Mouse (Mus musculus) kidney, adult 2 months (tissue): ENCODE measurements around the gene Limch1. TPM values are rescaled to one million over a fixed set of nuclear protein-coding genes. Genes with fewer than 3 reads are reported as not detected.

Experiments
- DNase-seq: peaks from one replicate; pipeline ENCODE4 v3.0.0; 2021
- H3K27ac ChIP-seq: fragments of 200-500 bp; 2 replicates; pipeline ENCODE4 v1.5.1; 2012; ENCODE audit warnings: low read depth, low read length, control low read depth, inconsistent platforms; ENCODE audit not compliant: insufficient read depth
- H3K27me3 ChIP-seq: fragments of 200-500 bp; replicated peaks from 2 replicates; pipeline ENCODE4 v1.6.1; 2012; ENCODE audit warnings: mild to moderate bottlenecking, moderate library complexity, low read length, inconsistent platforms; ENCODE audit not compliant: control insufficient read depth, insufficient read depth
- H3K36me3 ChIP-seq: fragments of 200-500 bp; 2 replicates; pipeline ENCODE4 v1.6.1; 2012; ENCODE audit warnings: mild to moderate bottlenecking, moderate library complexity, low read length, inconsistent platforms; ENCODE audit not compliant: control insufficient read depth, insufficient read depth
- H3K4me1 ChIP-seq: fragments of 200-500 bp; 2 replicates; pipeline ENCODE4 v1.6.1; 2011; ENCODE audit warnings: low read length; ENCODE audit not compliant: control insufficient read depth, insufficient read depth
- H3K4me3 ChIP-seq: fragments of 200-500 bp; 2 replicates; pipeline ENCODE4 v1.5.1; 2011; ENCODE audit warnings: mild to moderate bottlenecking, low read depth, low read length, control low read depth; ENCODE audit not compliant: insufficient read depth
- CTCF ChIP-seq: fragments of 200-500 bp; conservative IDR thresholded peaks from 2 replicates; pipeline ENCODE4 v1.5.1; 2011; ENCODE audit warnings: low read depth, mild to moderate bottlenecking, control low read depth, low read length, moderate library complexity, mixed read lengths; ENCODE audit not compliant: insufficient read depth, insufficient read length
- POLR2A ChIP-seq: fragments of 200-500 bp; IDR thresholded peaks from one replicate; pipeline ENCODE4 v1.6.1; 2011; ENCODE audit warnings: low read depth, low read length, control low read depth
- WGBS: fragments of 180-500 bp; shearing (Covaris S2); methylation state at CpG from one replicate; pipeline ENCODE4 v1.1.7; 2018; 5-methylcytosine and 5-hydroxymethylcytosine counted together
- polyA plus RNA-seq: library from polyadenylated mRNA; depleted of rRNA; stranded (reverse); fragments of >200 nt; gene quantifications from 2 replicates; pipeline ENCODE4 v1.2.3, GENCODE M21; 2012

Limch1 gene
- polyA plus RNA-seq, 1 experiment: 27.0 TPM

DNA sequence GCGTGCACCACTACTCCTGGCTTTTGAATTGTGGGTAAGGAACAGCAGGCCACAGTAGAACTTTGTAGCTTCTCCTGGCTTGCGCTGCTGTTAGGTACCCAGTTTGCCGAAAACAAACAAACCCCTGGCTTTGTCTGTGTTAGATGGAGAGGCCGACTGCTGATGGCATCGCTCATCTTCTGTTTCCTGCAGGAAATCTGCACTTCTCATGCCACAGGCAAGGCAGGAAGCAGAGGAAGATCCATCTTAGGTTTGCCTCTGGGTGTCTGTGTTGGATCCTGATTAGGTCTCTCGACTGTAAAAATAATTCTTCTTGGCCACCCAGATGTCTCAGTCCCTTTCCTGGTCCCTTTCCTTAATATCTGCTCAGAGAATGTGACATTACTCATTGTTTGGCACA lies 51.7 kb downstream of the Limch1 start:
- no peak for TF ChIP-seq CTCF
- TF ChIP-seq POLR2A: no peak
- no peaks in the 10 kb centered on the region for H3K36me3 ChIP-seq
- peak; percentile 81 for DNase-seq
- peaks cover 16% of the 10 kb centered on the region for H3K4me1 ChIP-seq
- 75% methylated on average over 6 of the region's 6 CpGs for WGBS
- peak overlapping the region; percentile 78 for H3K27ac ChIP-seq
- no peak overlapping the region for H3K4me3 ChIP-seq
- H3K27me3 ChIP-seq: no peaks in the 10 kb centered on the region

DNA sequence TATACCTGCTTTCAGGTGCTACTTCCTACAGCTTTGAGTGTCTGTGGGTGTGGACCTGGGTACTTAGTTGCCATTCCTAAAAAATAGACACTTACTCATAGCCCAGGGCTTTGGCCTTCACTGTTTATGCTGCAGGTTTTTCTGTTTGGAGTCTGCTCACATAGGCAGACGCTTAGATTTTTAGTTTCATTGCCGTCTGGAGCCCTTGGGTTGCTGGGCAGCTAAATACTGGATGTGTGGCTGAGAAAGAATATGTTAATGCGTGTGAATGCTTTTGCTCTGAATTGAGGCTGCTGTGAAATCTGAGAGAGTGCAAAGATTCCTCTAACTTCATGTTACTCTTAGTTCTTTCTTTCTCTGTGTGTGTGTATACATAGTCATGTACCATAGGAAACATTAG lies 52.5 kb downstream of the Limch1 start:
- Histone ChIP-seq H3K27ac (peak overlapping the region; percentile 75), H3K27me3 (no peaks in the 10 kb centered on the region), H3K36me3 (no peaks in the 10 kb centered on the region), H3K4me1 (peaks cover 16% of the 10 kb centered on the region), H3K4me3 (no peak overlapping the region)
- WGBS: 51% methylated on average over 3 of the region's 3 CpGs
- DNase-seq: no peak
- TF ChIP-seq CTCF (no peak), POLR2A (no peak)

DNA sequence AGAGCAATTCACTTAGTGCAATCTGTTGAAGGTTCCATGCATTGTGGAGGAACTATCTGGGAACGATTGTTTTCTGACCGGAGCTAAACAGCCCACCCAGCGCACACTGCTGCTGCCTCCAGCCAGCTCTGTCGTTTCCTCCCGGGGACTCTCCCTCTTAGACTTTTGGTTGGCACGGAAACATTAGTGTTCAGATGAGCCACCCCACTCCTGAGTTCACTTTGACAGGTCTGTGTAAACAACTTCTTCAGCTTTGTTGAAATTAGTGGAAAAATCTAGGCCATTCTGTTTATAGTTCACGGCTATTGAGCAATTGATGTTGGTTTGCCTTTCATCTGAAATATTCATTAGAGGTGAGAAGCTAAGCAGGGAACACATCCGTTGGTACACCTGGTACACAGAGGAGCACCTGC lies 53.0 kb downstream of the Limch1 start:
- 35% methylated on average over 8 of the region's 8 CpGs for WGBS
- TF ChIP-seq POLR2A (no peak), CTCF (no peak)
- Histone ChIP-seq H3K27me3 (no peaks in the 10 kb centered on the region), H3K36me3 (no peaks in the 10 kb centered on the region), H3K4me1 (peaks cover 16% of the 10 kb centered on the region), H3K27ac (peak overlapping the region; percentile 75), H3K4me3 (no peak overlapping the region)
- peak; percentile 72 for DNase-seq

DNA sequence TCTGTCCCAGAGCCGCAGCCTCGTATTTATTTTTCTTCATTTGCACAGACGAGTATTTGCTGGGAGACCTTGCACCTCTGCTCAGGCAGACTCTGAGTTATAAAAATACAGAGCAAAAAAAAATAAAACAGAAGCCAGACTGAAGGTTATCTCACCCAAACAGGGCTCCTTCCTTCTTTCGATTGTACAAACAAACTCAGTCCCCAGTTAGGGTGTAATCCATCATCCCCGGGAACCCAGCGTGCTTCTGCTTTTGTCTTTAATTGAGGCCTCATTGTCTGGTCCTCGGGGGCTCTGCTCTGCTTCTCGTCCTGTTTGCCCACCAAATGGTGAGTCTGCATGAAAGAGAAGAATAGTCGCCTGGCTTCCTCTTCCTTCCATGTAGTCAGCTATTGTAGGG lies 54.6 kb downstream of the Limch1 start:
- 47% methylated on average over 9 of the region's 9 CpGs for WGBS
- peak overlapping the region; percentile 75; the same call in 1 of the 2 replicates for H3K27ac ChIP-seq
- no peak for TF ChIP-seq POLR2A
- no peak for TF ChIP-seq CTCF
- H3K4me1 ChIP-seq: peaks cover 16% of the 10 kb centered on the region
- H3K27me3 ChIP-seq: no peaks in the 10 kb centered on the region
- peak; percentile 40 for DNase-seq
- H3K36me3 ChIP-seq: no peaks in the 10 kb centered on the region
- H3K4me3 ChIP-seq: no peak overlapping the region

DNA sequence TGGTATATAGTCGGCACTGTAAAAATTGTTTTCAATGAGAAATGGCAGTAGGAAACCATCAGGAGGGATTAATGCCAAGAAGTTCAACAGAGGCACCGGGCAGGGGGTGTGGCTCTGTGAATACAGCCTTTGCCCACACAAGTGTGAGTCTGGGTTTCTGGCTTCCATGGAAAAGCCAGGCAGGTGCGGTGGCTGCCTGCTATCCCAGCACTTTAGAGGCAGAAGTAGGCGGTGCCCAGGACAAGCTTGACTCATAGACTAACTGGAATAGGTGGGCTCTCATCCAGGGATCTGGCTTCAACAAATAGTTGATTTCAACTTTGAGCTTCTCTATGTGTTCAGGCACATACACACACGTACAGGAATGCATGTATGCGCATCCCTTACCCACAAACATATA lies 55.4 kb downstream of the Limch1 start:
- 85% methylated on average over 6 of the region's 6 CpGs for WGBS
- Histone ChIP-seq H3K27me3 (no peaks in the 10 kb centered on the region), H3K4me3 (no peak overlapping the region), H3K27ac (no peak overlapping the region), H3K4me1 (peaks cover 16% of the 10 kb centered on the region), H3K36me3 (no peaks in the 10 kb centered on the region)
- no peak for TF ChIP-seq POLR2A
- TF ChIP-seq CTCF: no peak
- DNase-seq: no peak

DNA sequence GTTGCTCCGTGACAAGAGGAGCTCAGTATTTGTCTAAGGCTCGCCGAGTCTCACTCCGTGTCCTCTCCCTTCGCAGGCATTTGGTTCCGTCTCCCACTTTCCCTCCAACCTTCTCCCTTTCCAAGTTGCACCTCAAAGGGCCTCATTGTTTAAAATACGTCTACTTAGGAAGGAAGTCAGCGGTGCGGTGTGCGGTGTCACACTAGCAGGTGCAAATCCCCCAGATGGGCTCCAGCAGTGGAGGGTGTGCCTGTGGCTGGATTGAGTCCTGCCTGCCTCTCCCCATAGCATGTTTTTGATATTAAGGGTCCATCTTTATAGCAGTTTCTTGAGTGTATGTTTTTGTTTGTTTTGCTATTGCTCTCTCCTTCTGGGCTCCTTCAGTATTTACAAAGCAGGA lies 56.6 kb downstream of the Limch1 start:
- H3K27ac ChIP-seq: no peak overlapping the region
- TF ChIP-seq CTCF: no peak
- TF ChIP-seq POLR2A: no peak
- 62% methylated on average over 10 of the region's 10 CpGs for WGBS
- no peaks in the 10 kb centered on the region for H3K27me3 ChIP-seq
- H3K4me1 ChIP-seq: peaks cover 13% of the 10 kb centered on the region
- H3K36me3 ChIP-seq: no peaks in the 10 kb centered on the region
- no peak overlapping the region for H3K4me3 ChIP-seq
- no peak for DNase-seq

DNA sequence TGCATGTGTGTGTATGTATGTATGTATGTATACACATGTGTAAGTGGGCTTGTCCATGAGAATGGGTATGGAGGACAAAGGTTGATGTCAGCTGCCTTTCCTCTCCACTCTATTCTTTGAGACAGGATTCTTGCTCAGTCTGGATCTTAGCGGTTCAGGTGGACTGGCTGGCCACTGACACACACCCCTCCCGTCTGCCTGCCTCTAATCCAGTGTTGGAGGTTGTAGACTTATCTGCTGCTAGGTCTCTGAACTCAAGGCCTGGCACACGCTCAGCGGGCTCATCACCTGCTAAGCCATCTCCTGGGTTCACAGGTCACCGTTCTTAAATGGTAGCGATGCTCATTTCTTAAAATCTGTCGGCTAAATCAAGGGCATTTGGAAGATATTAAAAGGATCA lies 60.7 kb downstream of the Limch1 start:
- H3K27ac ChIP-seq: no peak overlapping the region
- no peak for DNase-seq
- no peaks in the 10 kb centered on the region for H3K27me3 ChIP-seq
- no peaks in the 10 kb centered on the region for H3K4me1 ChIP-seq
- WGBS: 61% methylated on average over 7 of the region's 7 CpGs
- no peak overlapping the region for H3K4me3 ChIP-seq
- no peaks in the 10 kb centered on the region for H3K36me3 ChIP-seq
- TF ChIP-seq CTCF: no peak
- TF ChIP-seq POLR2A: no peak

DNA sequence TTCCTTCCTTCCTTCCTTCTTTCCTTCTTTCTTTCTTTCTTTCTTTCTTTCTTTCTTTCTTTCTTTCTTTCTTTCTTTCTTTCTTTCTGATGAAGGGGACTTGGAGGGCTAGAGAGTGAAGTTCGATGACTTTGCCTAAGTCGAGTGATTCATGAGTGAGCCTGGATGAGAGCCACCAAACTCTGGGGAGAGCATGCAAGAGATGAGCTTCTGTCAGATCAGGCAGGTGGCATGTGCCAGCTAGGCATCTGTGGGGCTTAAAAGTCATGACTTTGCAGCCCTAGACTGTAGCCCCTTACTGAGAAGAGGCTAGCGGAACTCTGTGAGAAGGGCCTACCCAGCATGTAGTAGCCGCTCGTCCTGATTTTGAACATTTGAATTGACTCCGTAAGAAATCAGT lies 62.1 kb downstream of the Limch1 start:
- H3K4me3 ChIP-seq: no peak overlapping the region
- WGBS: 88% methylated on average over 6 of the region's 6 CpGs
- DNase-seq: no peak
- H3K36me3 ChIP-seq: no peaks in the 10 kb centered on the region
- no peaks in the 10 kb centered on the region for H3K27me3 ChIP-seq
- no peaks in the 10 kb centered on the region for H3K4me1 ChIP-seq
- TF ChIP-seq CTCF (no peak), POLR2A (no peak)
- H3K27ac ChIP-seq: no peak overlapping the region
